Mouse (Mus musculus) brain, embryonic 14.5 days (tissue): ENCODE data around the gene Tmcc3.

Source experiments
- CTCF ChIP-seq: fragments of 200-500 bp; IDR thresholded peaks from 2 replicates; pipeline ENCODE4 v1.5.1; 2012; ENCODE audit warnings: inconsistent platforms, mild to moderate bottlenecking, moderate library complexity, borderline replicate concordance; ENCODE audit not compliant: insufficient read depth, insufficient read length; ENCODE audit errors: extremely low read depth
- POLR2A ChIP-seq: fragments of 200-500 bp; IDR thresholded peaks from 2 replicates; pipeline ENCODE4 v1.6.1; 2012; ENCODE audit warnings: mild to moderate bottlenecking, inconsistent platforms, borderline replicate concordance; ENCODE audit not compliant: poor library complexity, insufficient read depth, insufficient read length, severe bottlenecking; ENCODE audit errors: extremely low read depth

DNA sequence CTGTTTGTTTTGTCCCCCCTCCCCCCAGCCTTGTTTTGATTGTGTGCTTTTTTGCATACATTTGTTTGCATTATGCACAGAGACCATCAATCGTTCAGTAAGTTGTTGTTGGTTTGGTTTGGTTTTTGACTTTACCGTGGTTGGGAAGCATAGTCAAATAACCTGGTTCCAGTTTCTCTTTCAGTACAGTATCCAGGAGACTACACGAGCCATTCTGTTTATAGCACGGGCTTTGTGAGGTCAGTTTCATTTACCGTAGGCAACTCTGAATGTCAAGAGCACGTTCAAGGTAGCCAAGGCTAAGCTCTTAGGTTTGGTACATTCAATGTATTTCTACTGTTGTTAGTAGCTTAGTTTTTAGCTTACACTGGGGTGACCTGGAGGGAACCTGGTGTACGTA lies 214.0 kb downstream of the Tmcc3 start:
- TF ChIP-seq POLR2A = no peak
- no peak for TF ChIP-seq CTCF
